Mouse (Mus musculus) heart, embryonic 16.5 days (tissue): ENCODE results near the gene Cdc42bpb. TPM values are rescaled to one million over a fixed set of nuclear protein-coding genes. Genes with fewer than 3 reads are reported as not detected.
A peak's percentile ranks its signal among the peaks of the same experiment; 100 is the strongest.

Experiments used
- ATAC-seq: fragments of 200-750 bp; cut with Nextera tagmentation; replicated peaks from 2 replicates; pipeline ENCODE4 v1.8.0; 2017; ENCODE audit warnings: moderate number of reproducible peaks; ENCODE audit not compliant: insufficient read depth, low FRiP score; ENCODE audit errors: extremely low read depth
- H3K27ac ChIP-seq: fragments of 300-500 bp; sonication (generic); 2 replicates; pipeline ENCODE4 v1.5.1; 2014; ENCODE audit warnings: mild to moderate bottlenecking, low read length, control low read depth, moderate library complexity
- H3K27me3 ChIP-seq: fragments of 300-500 bp; sonication (generic); 2 replicates; pipeline ENCODE4 v1.6.1; 2014; ENCODE audit warnings: low read length, mixed read lengths; ENCODE audit not compliant: control insufficient read depth, insufficient read depth
- H3K36me3 ChIP-seq: fragments of 300-500 bp; sonication (generic); 2 replicates; pipeline ENCODE4 v1.6.1; 2014; ENCODE audit not compliant: control insufficient read depth, insufficient read depth
- H3K4me1 ChIP-seq: fragments of 300-500 bp; sonication (generic); 2 replicates; pipeline ENCODE4 v1.6.1; 2014; ENCODE audit warnings: low read length, mixed read lengths; ENCODE audit not compliant: control insufficient read depth, insufficient read depth
- H3K4me2 ChIP-seq: fragments of 300-500 bp; sonication (generic); 2 replicates; pipeline ENCODE4 v1.6.1; 2014; ENCODE audit warnings: low read depth, mild to moderate bottlenecking, control low read depth, low read length
- H3K4me3 ChIP-seq: fragments of 300-500 bp; sonication (generic); 2 replicates; pipeline ENCODE4 v1.5.1; 2014; ENCODE audit warnings: mild to moderate bottlenecking, control low read depth, low read length
- H3K9ac ChIP-seq: fragments of 300-500 bp; sonication (generic); 2 replicates; pipeline ENCODE4 v1.6.1; 2014; ENCODE audit warnings: low read length, control low read depth
- H3K9me3 ChIP-seq: fragments of 300-500 bp; sonication (generic); replicated peaks from 2 replicates; pipeline ENCODE4 v1.6.1; 2016; ENCODE audit warnings: low read length; ENCODE audit not compliant: control insufficient read depth
- WGBS: fragments of 180-500 bp; shearing (Covaris S2); extraction: QIAGEN DNeasy Blood & Tissue Kit; methylation state at CpG from one replicate; pipeline ENCODE4 v1.1.7; 2014; 5-methylcytosine and 5-hydroxymethylcytosine counted together
- polyA plus RNA-seq: library from polyadenylated mRNA; unstranded; fragments of >200 nt; fragmentation: Nextera tagmentation; extraction: Ambion mirVana; gene quantifications from 2 replicates; pipeline ENCODE4 v1.2.1, GENCODE M21; 2015

Gene Cdc42bpb
- polyA plus RNA-seq, 1 experiment from 2014 or later, result 19.6 TPM

DNA sequence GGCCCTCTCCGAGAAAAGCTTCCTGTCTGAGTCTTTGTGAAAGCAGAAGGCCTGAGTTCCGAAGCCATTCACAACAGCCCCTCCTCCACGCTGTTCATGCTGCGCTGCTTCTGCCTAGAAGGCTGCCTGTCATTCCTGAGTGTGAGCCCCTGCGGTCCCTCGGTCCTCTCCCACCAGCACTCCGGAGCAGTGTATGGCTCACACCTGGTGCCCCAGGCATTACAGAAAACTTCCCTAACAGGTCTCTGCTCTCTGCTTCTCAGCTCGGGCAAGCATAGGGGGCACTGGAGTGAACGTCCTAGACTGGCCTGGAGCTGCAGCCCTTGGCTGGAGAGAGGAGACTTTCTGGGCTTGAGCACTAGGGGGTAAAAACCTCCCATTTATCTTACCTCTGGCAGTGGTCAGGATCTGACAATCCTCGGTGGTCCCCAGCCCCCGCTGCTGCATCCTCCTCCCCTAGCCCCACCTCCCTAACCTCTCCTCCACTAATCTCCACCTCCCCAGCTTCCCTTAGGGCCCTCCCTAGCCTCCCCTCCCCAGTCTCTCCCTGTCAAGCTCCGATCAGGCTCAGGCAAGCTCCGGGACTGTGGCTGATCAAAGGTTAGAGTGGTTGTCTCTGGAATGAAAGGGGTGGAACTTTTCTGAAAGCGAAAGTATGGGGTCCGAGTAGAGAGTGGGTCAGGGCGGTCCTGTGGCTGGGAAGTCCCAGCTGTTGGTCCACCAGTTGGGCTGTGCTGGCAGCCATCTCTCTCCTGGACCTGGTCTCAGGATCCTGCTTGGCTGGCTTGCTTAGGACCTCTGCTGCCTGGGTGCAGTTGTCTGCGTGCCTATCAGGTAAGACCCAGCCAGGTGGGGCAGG lies 39.6 kb upstream of the Cdc42bpb start, which contains the start of gene Exoc3l4:
Gene Exoc3l4 (plus strand): TSS at position 97 of the 859 bp plus-strand sequence.
- H3K4me1 ChIP-seq, result peaks cover 39% of the 10 kb centered on the region
- peak within 1 kb of the TSS; percentile 64 for H3K9ac ChIP-seq
- WGBS, result 8% methylated on average over 17 of the region's 17 CpGs
- H3K27me3 ChIP-seq, result peaks cover 3% of the 10 kb centered on the region
- peak; percentile 17; the same call in 1 of the 2 replicates for ATAC-seq
- H3K4me3 ChIP-seq, result peak within 1 kb of the TSS; percentile 50
- no peaks in the 10 kb centered on the region for H3K36me3 ChIP-seq
- H3K27ac ChIP-seq, result 0 out of 2 replicates have a peak within 1 kb of the TSS, but pooled peaks have one; percentile 35
- peak within 1 kb of the TSS; percentile 82 for H3K4me2 ChIP-seq
- no peaks in the 10 kb centered on the region for H3K9me3 ChIP-seq

DNA sequence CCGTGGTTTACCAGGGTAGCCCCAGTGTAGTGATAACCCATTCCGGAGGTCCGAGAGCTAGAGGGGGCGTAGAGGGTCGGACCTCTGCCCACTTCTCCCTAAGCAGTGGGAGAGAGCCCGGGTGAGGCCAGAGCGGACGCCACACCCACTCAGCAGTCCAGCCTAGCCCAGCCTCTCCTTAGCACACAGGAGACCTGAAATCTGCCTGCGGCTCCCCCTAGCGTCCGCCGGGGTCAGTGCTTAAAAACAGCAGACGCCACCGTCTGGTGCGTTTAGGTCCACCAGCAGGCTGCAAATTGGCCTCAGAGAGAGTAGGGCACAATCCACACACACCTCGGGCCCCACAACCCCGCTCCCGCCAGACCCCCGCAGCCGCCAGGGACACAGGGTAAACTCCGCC lies 35.8 kb upstream of the Cdc42bpb start:
- ATAC-seq, result peak; percentile 81
- WGBS, result 2% methylated on average over 21 of the region's 21 CpGs
- Histone ChIP-seq H3K4me3 (peak overlapping the region; percentile 51), H3K9me3 (no peaks in the 10 kb centered on the region), H3K9ac (peak overlapping the region; percentile 76), H3K27me3 (peaks cover 3% of the 10 kb centered on the region; the same call in 1 of the 2 replicates), H3K4me2 (peak overlapping the region; percentile 80), H3K27ac (peak overlapping the region; percentile 90), H3K4me1 (peaks cover 33% of the 10 kb centered on the region), H3K36me3 (no peaks in the 10 kb centered on the region)

DNA sequence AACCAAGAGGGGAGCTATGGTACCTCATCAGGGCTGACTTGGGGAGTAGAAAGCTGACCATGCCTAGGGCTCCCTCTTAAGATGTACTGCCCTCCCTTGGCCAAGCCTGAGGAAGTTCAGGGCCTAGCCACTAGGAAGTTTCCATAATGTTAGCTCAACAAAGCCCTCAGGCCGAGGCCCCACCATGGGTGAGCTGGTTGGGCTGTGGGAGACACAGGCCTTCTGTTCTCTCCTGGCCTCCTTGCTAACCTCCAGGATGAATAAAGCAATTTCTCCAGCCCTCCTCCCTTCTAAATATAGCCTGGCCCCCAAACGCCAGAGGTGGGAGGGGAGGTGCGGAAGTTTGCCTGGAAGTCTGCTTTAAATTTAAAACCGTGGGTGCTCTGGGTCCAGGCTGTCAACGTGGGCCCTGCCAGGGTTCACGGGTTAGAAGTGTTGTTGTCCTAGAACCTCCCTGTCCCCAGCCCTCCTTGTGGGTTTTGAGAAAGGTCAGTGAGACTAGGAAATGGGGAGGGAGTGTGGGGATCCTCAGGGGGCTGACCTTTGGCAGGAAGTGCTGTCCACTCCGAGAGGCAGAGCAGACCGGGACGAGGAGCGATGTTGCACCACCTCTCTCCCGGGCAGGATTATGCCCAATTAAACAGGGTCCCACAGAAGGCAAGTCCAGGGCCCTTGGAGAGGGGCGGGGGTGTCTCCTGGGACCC lies 35.2 kb upstream of the Cdc42bpb start:
- Histone ChIP-seq H3K9ac (peak overlapping the region; percentile 76), H3K4me1 (peaks cover 33% of the 10 kb centered on the region), H3K27me3 (peaks cover 8% of the 10 kb centered on the region), H3K9me3 (no peaks in the 10 kb centered on the region), H3K27ac (peak overlapping the region; percentile 90), H3K4me2 (peak overlapping the region; percentile 80), H3K36me3 (no peaks in the 10 kb centered on the region), H3K4me3 (peak overlapping the region; percentile 51)
- ATAC-seq, result peak; percentile 11
- 11% methylated on average over 12 of the region's 12 CpGs for WGBS

DNA sequence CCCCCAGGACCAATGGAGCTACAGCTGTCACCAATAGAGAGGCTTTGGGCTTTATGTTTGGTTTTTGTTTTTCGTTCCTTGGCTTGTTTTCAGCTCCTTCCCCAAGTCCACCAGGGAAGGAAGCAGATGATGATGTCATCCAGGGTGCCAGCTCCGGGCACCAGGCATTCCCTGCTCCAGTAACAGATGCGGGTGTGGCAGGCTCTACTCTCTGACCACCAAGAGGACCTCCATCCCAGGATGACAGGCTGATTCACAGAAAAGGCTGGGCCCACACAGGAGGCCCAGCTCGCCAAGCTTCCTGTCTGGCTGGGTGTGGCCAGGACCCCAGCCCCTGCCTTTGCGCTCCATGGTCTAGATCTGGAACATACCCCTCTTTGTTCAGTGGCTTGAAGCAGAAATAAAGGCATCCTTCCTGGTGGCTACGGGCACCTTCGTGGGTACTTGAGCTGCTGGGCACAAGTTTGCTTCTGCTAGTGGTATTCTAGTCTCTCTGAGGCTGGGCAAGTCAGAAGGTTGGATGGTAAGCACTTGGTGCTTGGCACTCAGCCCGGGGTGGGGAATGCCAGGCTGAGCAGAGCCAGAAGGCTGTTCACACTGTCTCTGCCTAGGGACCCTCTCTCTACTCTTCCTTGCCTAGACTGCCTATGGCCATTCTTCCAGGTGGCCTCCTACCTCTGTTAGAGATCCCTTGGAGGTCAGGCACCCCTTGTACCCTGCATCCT lies 34.3 kb upstream of the Cdc42bpb start:
- Histone ChIP-seq H3K4me2 (no peak overlapping the region), H3K9me3 (no peaks in the 10 kb centered on the region), H3K4me1 (peaks cover 26% of the 10 kb centered on the region), H3K36me3 (no peaks in the 10 kb centered on the region), H3K27ac (peak overlapping the region; percentile 90; the same call in 1 of the 2 replicates), H3K4me3 (no peak overlapping the region), H3K27me3 (peaks cover 10% of the 10 kb centered on the region), H3K9ac (no peak overlapping the region)
- 80% methylated on average over 8 of the region's 8 CpGs for WGBS
- ATAC-seq, result no peak

DNA sequence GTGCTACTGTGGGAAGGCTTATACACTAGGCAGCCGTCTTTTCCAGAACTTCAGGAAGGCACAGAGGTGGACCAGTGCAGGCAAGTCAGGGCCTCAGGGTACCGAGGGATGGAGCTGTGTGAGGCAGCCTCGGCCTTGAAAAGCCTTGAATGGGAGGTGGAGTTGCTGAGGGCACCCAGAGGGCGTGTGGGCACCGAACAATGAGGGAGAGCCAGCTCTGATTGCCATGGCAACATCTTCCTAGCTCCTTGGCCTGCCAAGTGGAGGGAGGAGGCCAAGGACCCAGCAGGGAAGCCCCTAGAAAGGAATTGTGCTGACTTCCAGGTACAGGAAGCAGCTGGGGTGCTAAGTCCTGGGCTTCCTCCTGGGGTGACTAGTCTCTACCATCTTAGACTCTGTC lies 32.1 kb upstream of the Cdc42bpb start:
- Histone ChIP-seq H3K4me1 (peaks cover 25% of the 10 kb centered on the region), H3K27ac (no peak overlapping the region), H3K4me3 (no peak overlapping the region), H3K4me2 (no peak overlapping the region), H3K36me3 (no peaks in the 10 kb centered on the region), H3K9me3 (no peaks in the 10 kb centered on the region), H3K9ac (no peak overlapping the region), H3K27me3 (peaks cover 18% of the 10 kb centered on the region)
- 54% methylated on average over 5 of the region's 5 CpGs for WGBS
- no peak for ATAC-seq

DNA sequence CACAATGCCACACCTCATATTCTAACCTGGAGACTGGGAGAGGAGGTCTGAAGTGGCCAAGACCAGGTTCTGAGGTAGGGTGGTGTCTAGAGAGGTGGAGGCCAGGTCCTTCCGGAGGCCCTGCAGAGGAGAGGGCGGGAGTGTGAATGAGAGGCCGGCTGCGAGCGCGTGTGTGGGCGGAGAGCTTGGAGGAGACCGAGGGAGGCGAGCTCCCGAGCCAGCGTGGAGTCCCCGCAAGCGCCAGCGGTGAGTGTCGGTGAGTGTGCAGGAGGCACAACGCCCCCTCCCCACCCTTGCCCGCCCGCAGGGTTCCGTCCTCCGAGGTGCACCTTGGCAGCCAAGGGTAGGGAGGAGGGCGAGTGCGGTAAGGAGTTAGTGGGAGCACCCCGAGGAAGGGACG lies 29.1 kb upstream of the Cdc42bpb start, which contains the start of gene Lbhd2:
Gene Lbhd2 (plus strand): TSS at position 188 of the 400 bp plus-strand sequence.
- WGBS, result 1% methylated on average over 24 of the region's 24 CpGs
- ATAC-seq, result no peak
- Histone ChIP-seq H3K9me3 (no peaks in the 10 kb centered on the region), H3K27me3 (peaks cover 21% of the 10 kb centered on the region), H3K4me3 (peak within 1 kb of the TSS; percentile 21; the same call in 1 of the 2 replicates), H3K9ac (peak within 1 kb of the TSS; percentile 3; the same call in 1 of the 2 replicates), H3K4me2 (peak within 1 kb of the TSS; percentile 53), H3K4me1 (peaks cover 7% of the 10 kb centered on the region), H3K27ac (no peak within 1 kb of the TSS), H3K36me3 (no peaks in the 10 kb centered on the region)

DNA sequence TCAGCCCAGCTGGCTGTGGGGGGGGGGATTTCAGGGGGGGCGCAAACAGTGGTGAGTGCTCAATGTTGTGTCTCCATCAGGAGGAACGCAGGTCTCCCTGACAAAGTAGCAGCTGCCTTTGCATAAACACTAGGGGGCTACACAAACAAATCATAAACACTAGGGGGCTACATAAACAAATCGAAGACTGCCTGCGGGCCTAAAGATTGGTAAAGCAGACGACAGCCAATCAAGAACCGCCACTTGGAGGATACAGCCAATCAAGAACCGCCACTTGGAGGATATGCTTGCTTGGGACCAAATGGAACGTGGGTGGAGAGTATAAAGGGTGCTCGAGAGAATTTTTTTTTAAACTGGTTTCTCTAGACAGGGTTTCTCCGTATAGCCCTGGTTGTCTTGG lies 27.4 kb upstream of the Cdc42bpb start:
- ATAC-seq, result no peak

DNA sequence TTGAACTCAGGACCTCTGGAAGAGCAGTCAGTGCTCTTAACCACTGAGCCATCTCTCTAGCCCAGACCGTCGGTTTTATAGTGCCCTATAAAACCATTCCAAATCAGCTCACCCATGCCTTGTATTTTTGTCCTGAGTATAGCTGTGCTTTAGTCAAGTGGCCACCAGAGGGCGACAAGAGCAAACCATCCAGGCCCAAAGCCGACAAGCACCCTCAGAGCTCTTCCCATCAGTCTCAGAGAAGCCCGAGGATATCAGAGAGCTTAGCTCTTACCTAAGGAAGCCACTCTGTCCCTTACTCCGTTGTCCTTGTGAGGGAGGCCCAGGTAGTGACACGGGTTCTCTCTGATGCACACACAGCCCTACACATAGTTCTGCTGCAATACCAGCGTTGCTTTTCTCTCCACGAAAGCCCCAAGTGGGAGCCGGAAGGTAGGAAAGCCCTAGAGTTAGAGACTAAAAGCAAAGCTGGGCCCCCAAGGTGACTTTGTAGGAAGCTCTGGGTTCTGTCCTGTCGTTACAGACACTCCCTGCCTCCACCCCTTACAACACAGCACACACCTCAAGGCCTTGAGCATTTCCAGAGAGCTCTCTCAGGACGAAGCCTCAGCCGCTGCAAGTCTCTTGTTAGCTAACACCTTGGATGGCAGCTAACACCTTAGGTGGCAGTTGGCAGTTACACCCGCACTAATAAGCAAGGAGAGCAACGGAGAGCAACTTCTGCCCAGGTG lies 24.1 kb upstream of the Cdc42bpb start:
- H3K4me2 ChIP-seq, result no peak overlapping the region
- peaks cover 12% of the 10 kb centered on the region; the same call in 1 of the 2 replicates for H3K27me3 ChIP-seq
- no peak overlapping the region for H3K27ac ChIP-seq
- H3K9ac ChIP-seq, result no peak overlapping the region
- H3K9me3 ChIP-seq, result no peaks in the 10 kb centered on the region
- ATAC-seq, result peak; percentile 42; the same call in 1 of the 2 replicates
- no peaks in the 10 kb centered on the region for H3K36me3 ChIP-seq
- peaks cover 8% of the 10 kb centered on the region for H3K4me1 ChIP-seq
- 23% methylated on average over 15 of the region's 15 CpGs for WGBS
- no peak overlapping the region for H3K4me3 ChIP-seq

More for the DNA sequence above, 27.4 kb upstream of the Cdc42bpb start:
- Histone ChIP-seq H3K9me3 (no peaks in the 10 kb centered on the region), H3K4me3 (no peak overlapping the region), H3K36me3 (no peaks in the 10 kb centered on the region), H3K4me1 (peaks cover 4% of the 10 kb centered on the region; the same call in 1 of the 2 replicates), H3K9ac (no peak overlapping the region), H3K27me3 (peaks cover 21% of the 10 kb centered on the region), H3K4me2 (no peak overlapping the region), H3K27ac (no peak overlapping the region)
- 62% methylated on average over 10 of the region's 10 CpGs for WGBS
